Mouse (Mus musculus): Measurements from ENCODE around the gene Tbc1d12.

Gene Tbc1d12

GRCm38 (mm10) chr19:38913786-38914185 is 77.4 kb downstream of the Tbc1d12 start:
- DNase-seq (ENCODE audit: extremely low read depth, low read depth, low spot score), result no peak

GRCm38 (mm10) chr19:38914926-38915325 is 78.5 kb downstream of the Tbc1d12 start:
- DNase-seq (ENCODE audit: extremely low read depth, low read depth, low spot score), result no peak

- DNase-seq (ENCODE audit: extremely low read depth, low read depth, low spot score), result no peak
These were observed 79.3 kb downstream of the Tbc1d12 start for GRCm38 (mm10) chr19:38915677-38916076.

DNA sequence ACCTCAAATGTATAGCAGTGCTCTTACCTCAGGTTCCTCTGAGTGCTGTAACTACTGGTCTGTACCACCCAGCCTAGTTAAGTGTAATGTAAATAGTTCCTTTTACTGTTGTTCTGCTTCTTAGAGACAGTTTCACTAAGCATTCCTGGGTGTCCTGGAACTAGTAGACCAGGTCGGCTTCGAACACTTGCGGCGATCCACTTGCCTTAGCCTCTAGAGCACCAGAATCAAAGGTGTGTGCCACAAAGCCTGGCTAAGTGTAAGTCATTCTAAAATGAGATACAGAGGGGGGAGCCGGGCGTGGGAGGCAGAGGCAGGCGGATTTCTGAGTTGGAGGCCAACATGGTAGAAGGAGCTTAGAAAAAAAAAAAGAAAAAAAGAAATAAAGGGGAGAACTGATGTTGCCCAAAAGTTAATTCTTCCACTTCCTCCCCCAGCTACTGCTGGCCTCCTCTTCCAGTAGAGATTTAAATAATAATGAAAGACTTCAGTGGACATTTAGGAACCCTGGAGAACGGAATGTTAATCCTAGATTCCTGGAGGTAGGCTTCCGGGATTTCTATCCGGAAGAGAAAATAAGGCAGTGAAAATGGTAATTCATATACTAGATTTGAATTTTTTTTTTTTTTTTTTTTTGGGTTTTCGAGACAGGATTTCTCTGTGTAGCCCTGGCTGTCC is 92.2 kb downstream of the Tbc1d12 start:
- no peak for DNase-seq (ENCODE audit: extremely low read depth, low read depth, low spot score)

GRCm38 (mm10) chr19:38929471-38930251 is 93.3 kb downstream of the Tbc1d12 start:
- no peak for DNase-seq (ENCODE audit: extremely low read depth, low read depth, low spot score)

DNA sequence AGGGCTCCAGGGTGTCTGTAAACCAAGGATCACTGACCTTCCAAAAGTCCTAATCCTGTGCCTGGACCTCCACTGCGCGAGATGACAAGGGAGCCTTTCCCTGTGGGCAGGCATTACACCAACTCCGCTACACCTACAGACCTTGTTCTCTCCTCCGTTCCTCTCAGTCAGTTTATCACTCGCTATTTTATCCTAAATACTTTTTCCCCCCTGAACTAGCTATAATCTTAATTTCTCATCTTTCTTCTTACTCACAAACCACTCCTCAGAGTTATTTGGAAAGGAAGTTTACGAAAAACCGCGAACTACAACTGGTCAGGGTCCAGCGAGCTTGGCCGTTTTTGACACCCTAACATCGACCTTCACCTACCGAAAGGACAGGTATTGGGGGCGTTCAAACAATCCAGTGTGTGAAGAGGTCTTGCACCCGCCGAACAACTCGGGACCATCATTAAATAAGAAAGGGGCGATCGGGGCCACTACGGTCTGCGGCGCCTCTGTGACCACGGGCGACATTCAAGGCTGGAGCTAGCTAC is 93.9 kb downstream of the Tbc1d12 start:
- no peak for DNase-seq (ENCODE audit: extremely low read depth, low read depth, low spot score)

GRCm38 (mm10) chr19:38930788-38931565 is 94.6 kb downstream of the Tbc1d12 start, which contains the start of gene Hells:
Gene Hells, plus strand, starts transcription at chr19:38930915.
- DNase-seq (ENCODE audit: extremely low read depth, low read depth, low spot score), result no peak

DNA sequence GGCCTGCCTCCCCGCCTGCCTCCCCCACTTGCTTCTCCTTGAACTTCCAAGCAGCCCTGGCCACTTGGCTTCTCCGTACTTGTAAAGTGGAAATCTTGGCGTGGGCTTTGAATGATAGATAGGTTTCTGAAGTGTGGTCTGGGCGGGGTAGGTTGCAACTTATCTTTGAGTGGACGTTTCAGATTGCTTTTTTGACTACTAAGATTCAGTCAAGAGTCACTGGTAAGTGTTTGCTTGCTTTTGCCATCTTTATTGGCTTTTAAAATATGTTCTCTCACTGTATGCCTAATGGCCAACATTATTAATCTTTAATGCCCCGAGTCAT is 95.1 kb downstream of the Tbc1d12 start:
- DNase-seq (ENCODE audit: extremely low read depth, low read depth, low spot score), result no peak

GRCm38 (mm10) chr19:38944590-38945307 is 108.4 kb downstream of the Tbc1d12 start:
- no peak for DNase-seq (ENCODE audit: extremely low read depth, low read depth, low spot score)
